In genomic region chr9:105349034-105349433, GRCm38 (mm10) we compare ENCODE assay signal across 21 mouse cellular contexts. TPM values are rescaled to one million over a fixed set of nuclear protein-coding genes. Genes with fewer than 3 reads are reported as not detected.
A peak's percentile ranks its signal among the peaks of the same experiment; 100 is the strongest.
DNase-seq lines count a peak whose midpoint lies in the region; ATAC-seq and TF ChIP-seq lines count a peak whose summit lies in the region.
"Had no signal": no experiment of that assay in that cellular context is flagged by ENCODE, and none has a peak within 500 bp of the region (broad histone marks: within the 10 kb centered on the region; RNA-seq: fewer than 3 reads in every experiment).

No protein-coding gene starts in this region.

- H3K36me3 ChIP-seq in hindbrain, embryonic 13.5 days, result no peaks in the 10 kb centered on the region
- no peaks in the 10 kb centered on the region for H3K36me3 ChIP-seq in hindbrain, embryonic 12.5 days
- H3K36me3 ChIP-seq in midbrain, postnatal 0 days (ENCODE audit: insufficient read depth, low read length), result no peaks in the 10 kb centered on the region
- no peaks in the 10 kb centered on the region for H3K36me3 ChIP-seq in midbrain, embryonic 15.5 days (replicated peaks)
- no peaks in the 10 kb centered on the region for H3K36me3 ChIP-seq in forebrain, embryonic 14.5 days (ENCODE audit: control insufficient read depth, insufficient read depth, low read length)
- H3K36me3 ChIP-seq: embryonic facial prominence, embryonic 13.5 days; G1E; heart, embryonic 13.5 days; neural tube, embryonic 12.5 days; stomach, embryonic 15.5 days had no signal

- WGBS in hindbrain, embryonic 13.5 days, result 50% methylated on average over 5 of the region's 5 CpGs
- 61% methylated on average over 5 of the region's 5 CpGs for WGBS in hindbrain, embryonic 12.5 days
- 59% methylated on average over 5 of the region's 5 CpGs for WGBS in midbrain, postnatal 0 days
- WGBS in midbrain, embryonic 15.5 days, result 49% methylated on average over 5 of the region's 5 CpGs
- WGBS in forebrain, embryonic 14.5 days, result 19% methylated on average over 5 of the region's 5 CpGs

- ATAC-seq in hindbrain, embryonic 13.5 days (ENCODE audit: low FRiP score), result peak; percentile 28; the same call in 1 of the 2 replicates
- ATAC-seq in hindbrain, embryonic 12.5 days (ENCODE audit: low FRiP score), result no peak
- no peak for ATAC-seq in midbrain, postnatal 0 days (ENCODE audit: low FRiP score)
- ATAC-seq in midbrain, embryonic 15.5 days (replicated peaks), result no peak; the same call in 1 of the 2 replicates
- peak; percentile 96 for ATAC-seq in forebrain, embryonic 14.5 days
- ATAC-seq: midbrain, embryonic 16.5 days had no signal

- H3K27me3 ChIP-seq in hindbrain, embryonic 13.5 days, result no peaks in the 10 kb centered on the region
- no peaks in the 10 kb centered on the region for H3K27me3 ChIP-seq in hindbrain, embryonic 12.5 days
- H3K27me3 ChIP-seq in midbrain, postnatal 0 days (ENCODE audit: insufficient read depth, low read length), result no peaks in the 10 kb centered on the region
- H3K27me3 ChIP-seq in midbrain, embryonic 15.5 days (replicated peaks), result no peaks in the 10 kb centered on the region
- no peaks in the 10 kb centered on the region for H3K27me3 ChIP-seq in forebrain, embryonic 14.5 days (replicated peaks; ENCODE audit: control insufficient read depth, insufficient read depth, low read length)
- H3K27me3 ChIP-seq: embryonic facial prominence, embryonic 13.5 days; heart, embryonic 13.5 days; neural tube, embryonic 12.5 days; stomach, embryonic 15.5 days had no signal

- no peaks in the 10 kb centered on the region for H3K9me3 ChIP-seq in hindbrain, embryonic 13.5 days
- no peaks in the 10 kb centered on the region for H3K9me3 ChIP-seq in hindbrain, embryonic 12.5 days (replicated peaks)
- no peaks in the 10 kb centered on the region for H3K9me3 ChIP-seq in midbrain, postnatal 0 days (ENCODE audit: low read length)
- no peaks in the 10 kb centered on the region for H3K9me3 ChIP-seq in midbrain, embryonic 15.5 days
- H3K9me3 ChIP-seq in forebrain, embryonic 14.5 days (replicated peaks; ENCODE audit: control insufficient read depth, low read length), result no peaks in the 10 kb centered on the region
- H3K9me3 ChIP-seq: embryonic facial prominence, embryonic 13.5 days; neural tube, embryonic 12.5 days; stomach, embryonic 15.5 days had no signal

- peaks cover 14% of the 10 kb centered on the region for H3K4me1 ChIP-seq in hindbrain, embryonic 13.5 days (replicated peaks)
- no peaks in the 10 kb centered on the region for H3K4me1 ChIP-seq in hindbrain, embryonic 12.5 days
- no peaks in the 10 kb centered on the region for H3K4me1 ChIP-seq in midbrain, postnatal 0 days (ENCODE audit: insufficient read depth, low read length)
- H3K4me1 ChIP-seq in midbrain, embryonic 15.5 days, result 0 out of 2 replicates have a peak, but pooled peaks cover 5% of the 10 kb centered on the region
- peaks cover 11% of the 10 kb centered on the region; the same call in 1 of the 2 replicates for H3K4me1 ChIP-seq in forebrain, embryonic 14.5 days (ENCODE audit: control insufficient read depth, insufficient read depth, low read length)
- H3K4me1 ChIP-seq: embryonic facial prominence, embryonic 13.5 days; heart, embryonic 13.5 days; neural tube, embryonic 12.5 days; stomach, embryonic 15.5 days had no signal

- H3K4me2 ChIP-seq in hindbrain, embryonic 13.5 days, result no peak overlapping the region
- no peak overlapping the region for H3K4me2 ChIP-seq in hindbrain, embryonic 12.5 days (replicated peaks)
- H3K4me2 ChIP-seq in midbrain, postnatal 0 days (ENCODE audit: low read depth, low read length, poor library complexity, severe bottlenecking), result no peak overlapping the region
- H3K4me2 ChIP-seq in midbrain, embryonic 15.5 days, result no peak overlapping the region
- H3K4me2 ChIP-seq in forebrain, embryonic 14.5 days (ENCODE audit: low read length), result no peak overlapping the region
- H3K4me2 ChIP-seq: embryonic facial prominence, embryonic 13.5 days; heart, embryonic 13.5 days; neural tube, embryonic 12.5 days; stomach, embryonic 15.5 days had no signal

- no peak overlapping the region for H3K4me3 ChIP-seq in hindbrain, embryonic 13.5 days
- no peak overlapping the region for H3K4me3 ChIP-seq in hindbrain, embryonic 12.5 days
- no peak overlapping the region for H3K4me3 ChIP-seq in midbrain, postnatal 0 days (ENCODE audit: low read depth, low read length)
- H3K4me3 ChIP-seq in midbrain, embryonic 15.5 days, result no peak overlapping the region
- H3K4me3 ChIP-seq in forebrain, embryonic 14.5 days (ENCODE audit: low read depth, low read length), result no peak overlapping the region
- H3K4me3 ChIP-seq: embryonic facial prominence, embryonic 13.5 days; heart, embryonic 13.5 days; neural tube, embryonic 12.5 days; stomach, embryonic 15.5 days had no signal

- no peak overlapping the region for H3K27ac ChIP-seq in hindbrain, embryonic 13.5 days
- no peak overlapping the region for H3K27ac ChIP-seq in hindbrain, embryonic 12.5 days
- no peak overlapping the region for H3K27ac ChIP-seq in midbrain, postnatal 0 days (ENCODE audit: low read depth, low read length)
- no peak overlapping the region for H3K27ac ChIP-seq in midbrain, embryonic 15.5 days
- H3K27ac ChIP-seq in forebrain, embryonic 14.5 days (ENCODE audit: low read depth, low read length), result peak overlapping the region; percentile 63; the same call in 1 of the 2 replicates
- H3K27ac ChIP-seq: embryonic facial prominence, embryonic 13.5 days; heart, embryonic 13.5 days; neural tube, embryonic 12.5 days; stomach, embryonic 15.5 days had no signal

- DNase-seq in midbrain, postnatal 0 days (ENCODE audit: low spot score), result peak; percentile 83
- DNase-seq in forebrain, embryonic 14.5 days (ENCODE audit: low spot score), result peak; percentile 94
- peak; percentile 50 for DNase-seq in retina, embryonic 14.5 days (ENCODE audit: low spot score)
- no peak for DNase-seq in kidney, adult 8-10 months
- no peak for DNase-seq in urinary bladder, postnatal 4 days (ENCODE audit: low spot score in 2 of 2)
- DNase-seq: adrenal gland, postnatal 14 days; kidney, adult 18-20 months; kidney, postnatal 36 days; lung, adult 2 months had no signal

- H3K9ac ChIP-seq in hindbrain, embryonic 13.5 days, result no peak overlapping the region
- no peak overlapping the region for H3K9ac ChIP-seq in hindbrain, embryonic 12.5 days
- no peak overlapping the region for H3K9ac ChIP-seq in midbrain, postnatal 0 days (replicated peaks; ENCODE audit: low read length, poor library complexity, severe bottlenecking)
- no peak overlapping the region for H3K9ac ChIP-seq in midbrain, embryonic 15.5 days
- no peak overlapping the region for H3K9ac ChIP-seq in forebrain, embryonic 14.5 days (ENCODE audit: low read length)
- H3K9ac ChIP-seq: embryonic facial prominence, embryonic 13.5 days; heart, embryonic 13.5 days; neural tube, embryonic 12.5 days; stomach, embryonic 15.5 days had no signal

- no peak for TF ChIP-seq CTCF in midbrain, postnatal 0 days (IDR thresholded peaks at IDR 0.05)

RNA-seq across cellular contexts. Expression of gene Aste1, which starts 46.2 kb away (rescaled TPM):
- polyA plus RNA-seq in hindbrain, embryonic 13.5 days (2015; fragmentation: Nextera tagmentation; extraction: Ambion mirVana), result 12.4 and 12.8 TPM in 2 replicates
- 15.2 and 15.5 TPM in 2 replicates for polyA plus RNA-seq in hindbrain, embryonic 12.5 days (2016; fragmentation: Nextera tagmentation; extraction: Ambion mirVana)
- 7.3 and 9.4 TPM in 2 replicates for total RNA-seq in midbrain, postnatal 0 days (2014; rRNA removed)
- polyA plus RNA-seq in midbrain, postnatal 0 days (2015; fragmentation: Nextera tagmentation; extraction: Ambion mirVana), result 8.5 and 9.9 TPM in 2 replicates
- 12.2 and 14.5 TPM in 2 replicates for polyA plus RNA-seq in midbrain, embryonic 15.5 days (2015; fragmentation: Nextera tagmentation; extraction: Ambion mirVana)
- polyA plus RNA-seq in forebrain, embryonic 14.5 days (2014; fragmentation: Nextera tagmentation; extraction: Ambion mirVana), result 14.1 and 14.6 TPM in 2 replicates

RNA-seq across cellular contexts. Expression of gene Nek11, which starts 46.3 kb away (rescaled TPM):
- 3.2 TPM in 2 replicates for polyA plus RNA-seq in hindbrain, embryonic 13.5 days (2015; fragmentation: Nextera tagmentation; extraction: Ambion mirVana)
- polyA plus RNA-seq in hindbrain, embryonic 12.5 days (2016; fragmentation: Nextera tagmentation; extraction: Ambion mirVana), result 2.5 and 3.0 TPM in 2 replicates
- 1.4 and 3.1 TPM in 2 replicates for total RNA-seq in midbrain, postnatal 0 days (2014; rRNA removed)
- polyA plus RNA-seq in midbrain, postnatal 0 days (2015; fragmentation: Nextera tagmentation; extraction: Ambion mirVana), result 2.7 and 3.6 TPM in 2 replicates
- polyA plus RNA-seq in midbrain, embryonic 15.5 days (2015; fragmentation: Nextera tagmentation; extraction: Ambion mirVana), result 2.7 and 3.3 TPM in 2 replicates
- polyA plus RNA-seq in forebrain, embryonic 14.5 days (2014; fragmentation: Nextera tagmentation; extraction: Ambion mirVana), result 1.7 and 2.4 TPM in 2 replicates
- total RNA-seq: adrenal gland, postnatal 14 days; common myeloid progenitor, adult 5-6 weeks; G1E; hematopoietic stem cell, adult 5-6 weeks; liver, adult 2 months had no signal
- polyA plus RNA-seq: G1E; liver, adult 2 months had no signal

Comparison
In these comparisons a context has a peak if more than half of its experiments do, and no peak if none do; other contexts are left out.
1. ATAC-seq: peak in hindbrain, embryonic 13.5 days (single experiment) and forebrain, embryonic 14.5 days (single experiment); none in hindbrain, embryonic 12.5 days (single experiment), midbrain, postnatal 0 days (single experiment) and midbrain, embryonic 15.5 days (single experiment).
2. DNase-seq: peak in midbrain, postnatal 0 days (single experiment), forebrain, embryonic 14.5 days (single experiment) and retina, embryonic 14.5 days (single experiment); none in kidney, adult 8-10 months (0 of 2) and urinary bladder, postnatal 4 days (0 of 2).